Mouse (Mus musculus): ENCODE data around the gene Wdfy4.
A peak's percentile ranks its signal among the peaks of the same experiment; 100 is the strongest.

Gene Wdfy4

GRCm38 (mm10) chr14:33185068-33185800 lies at the start of gene Wdfy4:
TSS of gene Wdfy4 (minus strand) at chr14:33185508.
- DNase-seq (ENCODE audit: low spot score): no peak

DNA sequence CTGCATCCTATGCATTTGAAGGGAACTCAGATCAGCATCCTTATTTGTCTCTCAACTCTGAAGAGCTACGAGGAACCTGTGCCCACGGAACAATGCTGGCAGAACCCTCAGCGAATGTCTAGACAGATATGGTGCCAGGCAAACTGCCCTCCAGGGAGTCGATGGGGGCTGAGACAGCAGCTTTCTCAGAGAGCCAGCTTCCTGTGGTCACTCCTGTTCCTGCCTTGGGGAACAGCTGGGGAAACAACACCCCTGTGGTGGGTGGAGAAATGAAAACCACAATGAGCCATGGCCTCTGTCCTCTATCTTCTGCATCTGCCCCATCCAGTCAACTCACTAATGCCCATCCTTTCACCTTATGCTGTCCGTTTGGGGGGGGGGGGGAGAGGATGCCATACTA lies 46.7 kb upstream of the Wdfy4 start:
- no peak for DNase-seq (ENCODE audit: low spot score)

GRCm38 (mm10) chr14:33231311-33231710 lies 46.0 kb upstream of the Wdfy4 start:
- no peak for DNase-seq (ENCODE audit: low spot score)

- no peak for DNase-seq (ENCODE audit: low spot score)
These were observed 45.4 kb upstream of the Wdfy4 start for GRCm38 (mm10) chr14:33230672-33231071.

DNA sequence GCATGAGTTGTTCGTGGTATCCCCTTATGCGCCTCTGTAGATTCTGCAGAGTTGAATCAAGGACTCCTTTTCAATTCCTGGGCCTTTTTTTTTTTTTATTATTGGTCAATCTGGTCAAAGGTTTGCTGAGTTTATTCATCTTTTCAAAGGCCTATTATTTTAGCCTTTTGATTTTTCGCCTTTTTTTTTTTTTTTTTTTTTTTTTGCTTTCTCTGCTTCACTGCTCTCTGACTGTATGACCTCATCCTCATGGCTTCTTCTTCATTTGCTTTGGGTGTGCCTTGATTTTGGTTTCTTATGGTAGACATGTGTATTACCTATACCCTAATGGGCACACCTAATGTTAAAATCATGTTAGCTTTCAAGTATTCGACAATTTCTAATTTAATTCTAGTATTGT lies 39.9 kb upstream of the Wdfy4 start:
- no peak for DNase-seq (ENCODE audit: low spot score)

GRCm38 (mm10) chr14:33216343-33217208 lies 31.3 kb upstream of the Wdfy4 start:
- no peak for DNase-seq (ENCODE audit: low spot score)

- no peak for DNase-seq (ENCODE audit: low spot score)
These were observed 29.9 kb upstream of the Wdfy4 start for GRCm38 (mm10) chr14:33215163-33215562.

DNA sequence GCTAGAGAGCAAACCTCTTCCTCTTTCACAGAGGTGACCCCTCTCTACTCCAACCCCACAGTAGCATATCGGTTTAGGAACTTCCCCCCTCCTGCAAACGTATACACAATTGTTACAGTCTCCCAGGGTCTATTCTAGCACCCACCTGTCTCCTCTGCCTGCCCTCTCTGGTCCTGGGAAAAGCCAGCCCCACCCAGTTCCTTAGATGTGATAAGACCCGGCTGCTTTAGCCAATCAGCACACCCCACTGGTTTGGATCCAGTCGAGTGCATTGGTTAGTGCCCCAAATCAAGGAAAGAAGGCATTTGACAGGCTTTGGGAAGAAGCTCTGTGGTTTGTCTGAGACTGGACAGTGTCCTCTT lies 29.4 kb upstream of the Wdfy4 start:
- DNase-seq (ENCODE audit: low spot score): no peak

GRCm38 (mm10) chr14:33213823-33214766 lies 28.8 kb upstream of the Wdfy4 start, which contains the start of gene Arhgap22:
TSS of gene Arhgap22 (plus strand) at chr14:33214026.
- DNase-seq (ENCODE audit: low spot score): peak; percentile 59

GRCm38 (mm10) chr14:33212958-33213309 lies 27.6 kb upstream of the Wdfy4 start:
- no peak for DNase-seq (ENCODE audit: low spot score)

GRCm38 (mm10) chr14:33212271-33212957 lies 27.1 kb upstream of the Wdfy4 start:
- no peak for DNase-seq (ENCODE audit: low spot score)

GRCm38 (mm10) chr14:33210806-33211205 lies 25.5 kb upstream of the Wdfy4 start:
- no peak for DNase-seq (ENCODE audit: low spot score)

GRCm38 (mm10) chr14:33208331-33208730 lies 23.0 kb upstream of the Wdfy4 start:
- DNase-seq (ENCODE audit: low spot score): no peak

DNA sequence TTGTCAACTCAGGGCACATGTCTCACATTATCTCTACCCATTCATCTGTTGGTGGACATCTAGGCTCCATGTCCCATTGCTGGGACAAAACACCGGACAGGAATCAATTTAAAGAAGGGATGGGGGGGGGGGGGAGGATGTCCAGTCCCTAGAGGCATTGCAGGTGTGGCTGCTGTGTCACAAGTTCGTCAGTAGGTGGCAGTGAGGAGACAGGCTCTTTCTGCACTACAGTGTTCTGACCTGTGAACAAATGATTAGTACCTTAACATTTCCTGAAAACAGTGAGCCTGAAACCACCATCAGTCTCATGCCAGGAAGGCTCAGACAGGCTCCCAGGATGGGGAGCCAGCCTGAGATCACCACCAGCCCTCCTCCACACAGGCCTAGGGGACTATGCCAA lies 21.7 kb upstream of the Wdfy4 start:
- no peak for DNase-seq (ENCODE audit: low spot score)

DNA sequence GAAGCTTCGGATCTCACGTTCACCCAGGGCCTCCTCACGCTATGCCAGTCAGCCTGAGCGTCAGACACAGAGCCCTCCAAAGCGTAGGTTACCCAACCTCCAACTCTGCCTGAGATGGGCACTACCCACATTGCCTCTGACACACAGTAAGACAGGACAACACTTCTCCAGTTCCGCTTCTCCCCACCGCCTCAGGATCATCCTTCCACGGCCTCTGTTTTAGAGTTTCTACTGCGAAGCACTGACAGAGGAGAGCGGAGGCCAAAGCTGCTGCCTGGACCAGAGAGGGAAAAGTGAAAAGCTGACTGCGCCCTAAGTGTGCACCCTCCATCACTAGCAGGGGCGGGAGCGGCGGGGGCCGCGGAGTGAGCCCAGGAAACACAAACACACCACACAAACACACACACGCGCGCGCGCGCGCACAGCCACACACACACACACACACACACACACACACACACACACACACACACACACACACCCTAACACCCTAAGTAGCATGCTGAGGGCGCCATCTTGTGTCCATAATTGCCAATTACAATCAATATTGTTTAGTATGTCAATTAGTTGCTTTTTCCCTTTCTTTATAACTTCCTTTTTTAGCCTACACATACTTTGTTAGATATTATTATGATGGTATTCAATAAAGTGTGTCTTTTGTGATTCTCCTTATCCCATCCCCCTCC lies 20.1 kb upstream of the Wdfy4 start:
- DNase-seq (ENCODE audit: low spot score): no peak

- DNase-seq (ENCODE audit: low spot score): no peak
These were observed 18.5 kb upstream of the Wdfy4 start for GRCm38 (mm10) chr14:33203777-33204176.

DNA sequence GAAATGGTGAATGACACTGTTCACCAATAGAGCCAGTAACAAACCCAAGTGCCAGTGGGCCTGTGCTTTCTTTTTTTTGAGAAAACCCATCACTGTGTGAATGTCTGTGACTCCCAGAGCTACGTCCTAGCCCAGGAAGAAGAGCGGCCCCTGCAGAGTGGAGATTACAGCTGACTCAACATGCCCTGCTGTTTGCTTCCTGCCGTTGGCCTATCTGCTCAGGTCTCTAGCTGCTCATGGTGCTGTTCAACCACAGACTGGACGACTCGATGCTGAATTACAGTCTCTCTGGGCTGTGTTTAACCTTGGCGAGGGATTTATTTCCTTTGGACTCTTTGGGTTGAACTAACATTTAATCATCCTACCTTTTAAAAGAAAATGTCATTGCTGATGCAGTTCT lies 17.6 kb upstream of the Wdfy4 start:
- no peak for DNase-seq (ENCODE audit: low spot score)

GRCm38 (mm10) chr14:33202161-33202560 lies 16.9 kb upstream of the Wdfy4 start:
- no peak for DNase-seq (ENCODE audit: low spot score)

GRCm38 (mm10) chr14:33194241-33194640 lies 8.9 kb upstream of the Wdfy4 start:
- no peak for DNase-seq (ENCODE audit: low spot score)

DNA sequence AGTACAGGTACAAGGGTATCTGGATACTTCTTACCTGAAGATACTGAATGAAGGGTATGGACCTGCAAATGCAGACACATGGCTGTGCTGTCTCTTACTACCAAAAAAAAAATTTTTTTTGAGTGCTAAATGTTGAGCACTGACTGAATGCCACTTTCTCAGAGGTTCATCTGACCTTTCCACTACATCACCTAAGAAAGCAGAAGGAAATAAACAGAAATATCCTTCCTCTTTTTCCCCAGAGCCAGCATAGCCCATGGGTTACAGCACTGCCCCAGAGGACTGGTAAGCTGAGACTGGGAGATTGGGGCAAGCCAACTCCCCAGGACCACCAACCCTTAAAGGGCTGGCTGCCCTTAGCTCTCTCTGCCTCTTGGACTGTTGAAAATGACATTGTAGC lies 8.5 kb upstream of the Wdfy4 start:
- DNase-seq (ENCODE audit: low spot score): no peak

DNA sequence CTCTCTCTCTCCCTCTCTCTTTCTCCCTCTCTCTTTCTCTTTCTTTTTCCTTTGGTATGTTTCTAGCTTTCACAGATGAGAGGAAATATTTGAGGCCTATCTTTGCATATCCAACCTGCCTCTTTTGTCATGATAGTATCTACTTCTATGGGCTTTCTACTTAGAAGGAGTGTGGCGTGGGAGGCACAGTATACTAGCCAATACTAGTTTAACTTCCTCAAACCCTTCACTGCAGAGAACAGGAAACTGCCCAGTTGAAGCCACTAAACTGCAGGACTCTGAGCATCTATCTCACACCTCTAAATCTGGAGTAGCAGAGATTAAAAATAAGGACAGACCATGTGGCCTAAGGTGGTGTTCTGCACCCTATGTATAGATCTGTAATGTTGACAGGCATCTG lies 5.3 kb upstream of the Wdfy4 start:
- DNase-seq (ENCODE audit: low spot score): no peak
